Mouse (Mus musculus) MEL (cell line): ENCODE results near the gene Rad51b. TPM values are rescaled to one million over a fixed set of nuclear protein-coding genes. Genes with fewer than 3 reads are reported as not detected.

Source experiments
- DNase-seq: peaks from one replicate; pipeline ENCODE4 v3.0.0; 2011; ENCODE audit warnings: low read depth, low spot score
- H3K27ac ChIP-seq: 2 replicates; pipeline ENCODE4 v1.5.1; 2012; ENCODE audit warnings: low read depth, mild to moderate bottlenecking, control low read depth, low read length, moderate library complexity; ENCODE audit not compliant: control insufficient read depth
- H3K27me3 ChIP-seq, 2 experiments: fragments of 150-350 bp in 1 of 2; sonication (generic) in 1 of 2; 2 replicates each; pipeline ENCODE4 v1.6.1; 2012; ENCODE audit warnings: low read length in 2 of 2, mild to moderate bottlenecking in 2 of 2, improper control_type of control experiment in 1 of 2, moderate library complexity in 1 of 2; ENCODE audit not compliant: insufficient read depth in 2 of 2, control insufficient read depth in 1 of 2
- H3K36me3 ChIP-seq, 2 experiments: 2 replicates each; pipeline ENCODE4 v1.6.1; 2012 to 2014; ENCODE audit warnings: low read length in 2 of 2, improper control_type of control experiment in 1 of 2, inconsistent platforms in 1 of 2, mild to moderate bottlenecking in 1 of 2; ENCODE audit not compliant: insufficient read depth in 2 of 2, control insufficient read depth in 1 of 2
- H3K4me1 ChIP-seq, 2 experiments: fragments of 150-350 bp in 1 of 2; sonication (generic) in 1 of 2; 2 replicates each; pipeline ENCODE4 v1.6.1; 2012; ENCODE audit warnings: low read length in 2 of 2, improper control_type of control experiment in 1 of 2, mild to moderate bottlenecking in 1 of 2; ENCODE audit not compliant: insufficient read depth in 2 of 2, control insufficient read depth in 1 of 2
- H3K4me3 ChIP-seq, 2 experiments: fragments of 150-350 bp in 1 of 2; sonication (generic) in 1 of 2; 2 replicates each; pipeline ENCODE4 v1.5.1; 2012; ENCODE audit warnings: low read depth in 2 of 2, low read length in 2 of 2, mild to moderate bottlenecking in 2 of 2, moderate library complexity in 2 of 2, control low read depth in 1 of 2, improper control_type of control experiment in 1 of 2; ENCODE audit not compliant: control insufficient read depth in 1 of 2, insufficient read depth in 1 of 2
- H3K79me2 ChIP-seq: 2 replicates; pipeline ENCODE4 v1.6.1; 2012; ENCODE audit warnings: mild to moderate bottlenecking, low read length, moderate library complexity; ENCODE audit not compliant: control insufficient read depth, poor library complexity, insufficient read depth
- H3K9ac ChIP-seq: 2 replicates; pipeline ENCODE4 v1.6.1; 2012; ENCODE audit warnings: low read depth, mild to moderate bottlenecking, control low read depth, low read length, moderate library complexity; ENCODE audit not compliant: control insufficient read depth, poor library complexity, severe bottlenecking
- H3K9me3 ChIP-seq: fragments of 150-350 bp; sonication (generic); replicated peaks from 2 replicates; pipeline ENCODE4 v1.6.1; 2012; ENCODE audit warnings: mild to moderate bottlenecking, low read length, improper control_type of control experiment, moderate library complexity; ENCODE audit not compliant: insufficient read depth
- BHLHE40 ChIP-seq: IDR thresholded peaks from 2 replicates; pipeline ENCODE4 v1.6.1; 2012; ENCODE audit warnings: low read depth, mild to moderate bottlenecking, inconsistent platforms, low read length, improper control_type of control experiment, borderline replicate concordance
- CHD1 ChIP-seq: IDR thresholded peaks from 2 replicates; pipeline ENCODE4 v1.6.1; 2012; ENCODE audit warnings: low read depth, mild to moderate bottlenecking, inconsistent platforms, low read length, improper control_type of control experiment
- E2F4 ChIP-seq: IDR thresholded peaks from 2 replicates; pipeline ENCODE4 v1.6.1; 2011; ENCODE audit warnings: low read depth, low read length, improper control_type of control experiment, borderline replicate concordance
- ETS1 ChIP-seq: IDR thresholded peaks from 2 replicates; pipeline ENCODE4 v1.6.1; 2012; ENCODE audit warnings: low read depth, mild to moderate bottlenecking, inconsistent platforms, low read length, improper control_type of control experiment, moderate library complexity
- GABPA ChIP-seq: IDR thresholded peaks from 2 replicates; pipeline ENCODE4 v1.6.1; 2012; ENCODE audit warnings: low read depth, mild to moderate bottlenecking, inconsistent platforms, low read length, improper control_type of control experiment, moderate library complexity
- JUND ChIP-seq: IDR thresholded peaks from 2 replicates; pipeline ENCODE4 v1.6.1; 2011; ENCODE audit warnings: low read depth, mild to moderate bottlenecking, improper control_type of control experiment, low read length
- KAT2A ChIP-seq: conservative IDR thresholded peaks from 2 replicates; pipeline ENCODE4 v1.6.1; 2012; ENCODE audit warnings: low read depth, low read length, improper control_type of control experiment, inconsistent platforms
- MAFK ChIP-seq: IDR thresholded peaks from 2 replicates; pipeline ENCODE4 v1.6.1; 2011; ENCODE audit warnings: low read depth, mild to moderate bottlenecking, low read length, improper control_type of control experiment, borderline replicate concordance
- MAX ChIP-seq: IDR thresholded peaks from 2 replicates; pipeline ENCODE4 v1.6.1; 2011; ENCODE audit warnings: low read length, improper control_type of control experiment
- NRF1 ChIP-seq: IDR thresholded peaks from 2 replicates; pipeline ENCODE4 v1.6.1; 2014; ENCODE audit warnings: low read depth, mild to moderate bottlenecking, inconsistent platforms, low read length, improper control_type of control experiment, moderate library complexity; ENCODE audit not compliant: poor library complexity, insufficient read depth, severe bottlenecking
- POLR2AphosphoS2 ChIP-seq: IDR thresholded peaks from 2 replicates; pipeline ENCODE4 v1.6.1; 2011; ENCODE audit warnings: low read length, improper control_type of control experiment
- POLR2AphosphoS5 ChIP-seq: IDR thresholded peaks from 2 replicates; pipeline ENCODE4 v1.6.1; 2012; ENCODE audit warnings: low read depth, borderline replicate concordance, mild to moderate bottlenecking, inconsistent platforms, low read length, moderate library complexity, mixed read lengths
- RAD21 ChIP-seq: IDR thresholded peaks from 2 replicates; pipeline ENCODE4 v1.6.1; 2011; ENCODE audit warnings: mild to moderate bottlenecking, low read depth, low read length, improper control_type of control experiment
- SIN3A ChIP-seq: IDR thresholded peaks from 2 replicates; pipeline ENCODE4 v1.6.1; 2012; ENCODE audit warnings: low read length, improper control_type of control experiment, inconsistent platforms
- SMC3 ChIP-seq: IDR thresholded peaks from 2 replicates; pipeline ENCODE4 v1.6.1; 2011; ENCODE audit warnings: low read depth, low read length, improper control_type of control experiment
- TAL1 ChIP-seq: IDR thresholded peaks from 2 replicates; pipeline ENCODE4 v1.6.1; 2012; ENCODE audit warnings: mild to moderate bottlenecking, inconsistent platforms, low read length, moderate library complexity, mixed read lengths
- TBP ChIP-seq: IDR thresholded peaks from 2 replicates; pipeline ENCODE4 v1.8.0; 2011; ENCODE audit warnings: low read depth, low read length, improper control_type of control experiment
- USF1 ChIP-seq: IDR thresholded peaks from 2 replicates; pipeline ENCODE4 v1.6.1; 2014; ENCODE audit warnings: low read depth, mild to moderate bottlenecking, inconsistent platforms, low read length, improper control_type of control experiment, moderate library complexity
- USF2 ChIP-seq, 2 experiments: IDR thresholded peaks; 2 replicates each; pipeline ENCODE4 v1.6.1; 2011 to 2012; ENCODE audit warnings: improper control_type of control experiment in 2 of 2, low read length in 2 of 2, borderline replicate concordance in 1 of 2, inconsistent platforms in 1 of 2, low read depth in 1 of 2, mild to moderate bottlenecking in 1 of 2; ENCODE audit not compliant: insufficient read depth in 1 of 2
- ZC3H11A ChIP-seq: IDR thresholded peaks from 2 replicates; pipeline ENCODE4 v1.6.1; 2012; ENCODE audit warnings: low read depth, mild to moderate bottlenecking, inconsistent platforms, low read length, improper control_type of control experiment
- ZNF384 ChIP-seq: IDR thresholded peaks from 2 replicates; pipeline ENCODE4 v1.6.1; 2012; ENCODE audit warnings: low read depth, mild to moderate bottlenecking, inconsistent platforms, low read length, improper control_type of control experiment
- polyA plus RNA-seq, 2 experiments: library from polyadenylated mRNA; stranded (reverse) in 1 of 2; unstranded in 1 of 2; fragments of >175 nt in 1 of 2; fragments of >200 nt in 1 of 2; gene quantifications; 2 replicates each; pipeline versions ENCODE4 v1.2.1 to v1.2.4; 2012; ENCODE audit warnings: low replicate concordance in 2 of 2, low read depth in 1 of 2; ENCODE audit not compliant: insufficient read length in 2 of 2, insufficient read depth in 1 of 2, missing spikeins in 1 of 2
- total RNA-seq: library from RNA; depleted of rRNA; stranded (reverse); fragments of 300-350 nt; gene quantifications from 2 replicates; pipeline ENCODE4 v1.2.3, GENCODE M21; 2012

Gene Rad51b
- total and polyA plus RNA-seq, 3 experiments: 3.6 to 5.7 TPM; not detected in 1

GRCm38 (mm10) chr12:79776828-79777227, 479.7 kb downstream of the Rad51b start:
- Histone ChIP-seq H3K9ac (no peak overlapping the region), H3K27ac (no peak overlapping the region), H3K9me3 (no peaks in the 10 kb centered on the region), H3K27me3 (no peaks in the 10 kb centered on the region), H3K79me2 (no peaks in the 10 kb centered on the region), H3K36me3 (peaks cover 0 to under 1% of the 10 kb centered on the region in 2 experiments; a peak in 1 of 4 replicates), H3K4me3 (no peak overlapping the region), H3K4me1 (no peaks in the 10 kb centered on the region)
- DNase-seq: no peak
- TF ChIP-seq USF2 (IDR thresholded peaks at IDR 0.05; ENCODE audit: borderline replicate concordance in 1 of 2, insufficient read depth in 1 of 2, low read depth in 1 of 2, low read length in 2 of 2) (no peak), USF1 (no peak)

GRCm38 (mm10) chr12:79780745-79781144, 483.7 kb downstream of the Rad51b start:
- Histone ChIP-seq H3K9ac (no peak overlapping the region), H3K27ac (no peak overlapping the region), H3K4me3 (no peak overlapping the region), H3K79me2 (no peaks in the 10 kb centered on the region), H3K36me3 (no peaks in the 10 kb centered on the region), H3K27me3 (no peaks in the 10 kb centered on the region), H3K4me1 (no peaks in the 10 kb centered on the region), H3K9me3 (no peaks in the 10 kb centered on the region)
- DNase-seq: no peak
- TF ChIP-seq MAX (no peak), POLR2AphosphoS5 (no peak), CHD1 (no peak), ZNF384 (no peak), E2F4 (no peak), SMC3 (no peak), POLR2AphosphoS2 (no peak), SIN3A (no peak), RAD21 (no peak), ETS1 (no peak), JUND (no peak), TBP (no peak), ZC3H11A (no peak), USF2 (IDR thresholded peaks at IDR 0.05; ENCODE audit: borderline replicate concordance in 1 of 2, insufficient read depth in 1 of 2, low read depth in 1 of 2, low read length in 2 of 2) (no peak), BHLHE40 (no peak), TAL1 (no peak), MAFK (no peak), GABPA (no peak), KAT2A (no peak), NRF1 (no peak)
